Mouse (Mus musculus) kidney, adult 2 months (tissue): ENCODE measurements at regions not wholly inside any gene's neighbourhood (a gene's known extent, or its start where the extent isn't known, plus 50 kb on each side); places are given as distances from the start of the nearest gene placed in this dataset.

ENCODE experiments used
- CTCF ChIP-seq: fragments of 200-500 bp; conservative IDR thresholded peaks from 2 replicates; pipeline ENCODE4 v1.5.1; 2011; ENCODE audit warnings: low read depth, mild to moderate bottlenecking, control low read depth, low read length, moderate library complexity, mixed read lengths; ENCODE audit not compliant: insufficient read depth, insufficient read length
- POLR2A ChIP-seq: fragments of 200-500 bp; IDR thresholded peaks from one replicate; pipeline ENCODE4 v1.6.1; 2011; ENCODE audit warnings: low read depth, low read length, control low read depth

GRCm38 (mm10) chr12:109881108-109881507 is 281.0 kb upstream of the Rtl1 start:
- TF ChIP-seq CTCF (no peak), POLR2A (no peak)
